Mouse (Mus musculus): ENCODE results near the gene Rbfox3. TPM values are rescaled to one million over a fixed set of nuclear protein-coding genes. Genes with fewer than 3 reads are reported as not detected.

The Rbfox3 gene
- total and polyA plus RNA-seq, 3 experiments = not detected

- TF ChIP-seq ZKSCAN1 (IDR thresholded peaks at IDR 0.05; ENCODE audit: borderline replicate concordance, low read depth, low read length) (no peak), RCOR1 (conservative IDR thresholded peaks at IDR 0.05; ENCODE audit: low read depth, low read length) (no peak), UBTF (IDR thresholded peaks at IDR 0.05; ENCODE audit: low read depth, low read length) (no peak), ZC3H11A (IDR thresholded peaks at IDR 0.05; ENCODE audit: low read depth, low read length) (no peak), MYC (IDR thresholded peaks at IDR 0.05; ENCODE audit: low read depth, low read length) (no peak), NRF1 (IDR thresholded peaks at IDR 0.05; ENCODE audit: low read depth, low read length) (no peak), IRF4 (IDR thresholded peaks at IDR 0.05; ENCODE audit: low read depth, low read length) (no peak), TCF12 (IDR thresholded peaks at IDR 0.05; ENCODE audit: low read depth, low read length) (no peak), USF1 (IDR thresholded peaks at IDR 0.05; ENCODE audit: low read depth, low read length) (no peak), ETS1 (conservative IDR thresholded peaks at IDR 0.05; ENCODE audit: low read depth, low read length) (no peak), ZMIZ1 (IDR thresholded peaks at IDR 0.05; ENCODE audit: low read depth, low read length) (no peak), JUN (IDR thresholded peaks at IDR 0.05; ENCODE audit: insufficient read depth, low read depth, low read length) (no peak), MAFK (IDR thresholded peaks at IDR 0.05; ENCODE audit: insufficient replicate concordance, low read length) (no peak), JUND (conservative IDR thresholded peaks at IDR 0.05; ENCODE audit: low read depth, low read length) (no peak), GABPA (IDR thresholded peaks at IDR 0.05; ENCODE audit: insufficient replicate concordance, low read depth, low read length) (no peak), MAX (IDR thresholded peaks at IDR 0.05; ENCODE audit: low read length) (no peak), CTCF (conservative IDR thresholded peaks at IDR 0.05 in 1 of 2, IDR thresholded peaks at IDR 0.05 in 1 of 2; ENCODE audit: low read depth in 2 of 2, low read length in 2 of 2) (no peak)
- Histone ChIP-seq H3K4me3 (replicated peaks in 1 of 3; ENCODE audit: low read depth in 2 of 3, low read length in 2 of 3, poor library complexity in 1 of 3) (no peak overlapping the region), H3K9ac (ENCODE audit: insufficient read depth, low read depth) (no peak overlapping the region), H3K4me1 (ENCODE audit: control insufficient read depth in 1 of 2, insufficient read depth in 2 of 2) (peaks cover 0 to 16% of the 10 kb centered on the region in 2 experiments; a peak in 2 of 4 replicates), H3K27me3 (replicated peaks) (peaks cover 14% of the 10 kb centered on the region), H3K79me2 (replicated peaks; ENCODE audit: control insufficient read depth, extremely low read depth, insufficient read depth, poor library complexity, severe bottlenecking) (no peaks in the 10 kb centered on the region), H3K27ac (ENCODE audit: insufficient read depth, low read depth) (no peak overlapping the region), H3K9me3 (replicated peaks; ENCODE audit: low read length) (no peaks in the 10 kb centered on the region), H3K4me2 (ENCODE audit: insufficient read depth, low read depth, poor library complexity, severe bottlenecking) (no peak overlapping the region), H3K36me3 (replicated peaks in 1 of 2; ENCODE audit: control insufficient read depth in 1 of 2, insufficient read depth in 1 of 2, low read length in 1 of 2) (peaks cover 37 to 53% of the 10 kb centered on the region in 2 experiments)
- DNase-seq (ENCODE audit: extremely low read depth) = no peak
- in situ Hi-C loops (cut with MboI; ENCODE audit: low pct_ligation_motif_present, low pct_unique_long_range_greater_than_20kb, low sequenced_read_pairs) = loop anchor here (5.0 kb wide), 1 partner anchor 32 kb away; no protein-coding TSS in a partner anchor
- dilution Hi-C loops (cut with MboI; ENCODE audit: extremely low pct_ligation_motif_present, extremely low pct_unique_long_range_greater_than_20kb, low sequenced_read_pairs) = no loop called here
Observed at GRCm38 (mm10) chr11:118479776-118480175, 431.6 kb downstream of the Rbfox3 start.

GRCm38 (mm10) chr11:118476396-118477373 is 434.7 kb downstream of the Rbfox3 start, which contains the start of gene Engase:
Engase (plus strand) TSS chr11:118476829.
- dilution Hi-C loops (cut with MboI; ENCODE audit: extremely low pct_ligation_motif_present, extremely low pct_unique_long_range_greater_than_20kb, low sequenced_read_pairs) (no loop called here), in situ Hi-C loops (cut with MboI; ENCODE audit: low pct_ligation_motif_present, low pct_unique_long_range_greater_than_20kb, low sequenced_read_pairs) (no loop called here)
- Histone ChIP-seq H3K79me2 (replicated peaks; ENCODE audit: control insufficient read depth, extremely low read depth, insufficient read depth, poor library complexity, severe bottlenecking) (no peaks in the 10 kb centered on the region), H3K9me3 (replicated peaks; ENCODE audit: low read length) (no peaks in the 10 kb centered on the region), H3K4me1 (ENCODE audit: control insufficient read depth in 1 of 2, insufficient read depth in 2 of 2) (peaks cover 0 to 11% of the 10 kb centered on the region in 2 experiments; a peak in 2 of 4 replicates), H3K4me2 (ENCODE audit: insufficient read depth, low read depth, poor library complexity, severe bottlenecking) (peak within 1 kb of the TSS; percentile 86), H3K27ac (ENCODE audit: insufficient read depth, low read depth) (no peak within 1 kb of the TSS), H3K36me3 (replicated peaks in 1 of 2; ENCODE audit: control insufficient read depth in 1 of 2, insufficient read depth in 1 of 2, low read length in 1 of 2) (peaks cover 8 to 22% of the 10 kb centered on the region in 2 experiments), H3K4me3 (replicated peaks in 1 of 3; ENCODE audit: low read depth in 2 of 3, low read length in 2 of 3, poor library complexity in 1 of 3) (peak within 1 kb of the TSS; percentile 70 to 93 (median 83)), H3K9ac (ENCODE audit: insufficient read depth, low read depth) (peak within 1 kb of the TSS; percentile 80), H3K27me3 (replicated peaks) (peaks cover 41% of the 10 kb centered on the region)
- peak; percentile 97 for DNase-seq (ENCODE audit: extremely low read depth)
- TF ChIP-seq JUND (conservative IDR thresholded peaks at IDR 0.05; ENCODE audit: low read depth, low read length) (no peak), SMC3 (IDR thresholded peaks at IDR 0.05; ENCODE audit: low read depth, low read length) (no peak), ZC3H11A (IDR thresholded peaks at IDR 0.05; ENCODE audit: low read depth, low read length) (no peak), UBTF (IDR thresholded peaks at IDR 0.05; ENCODE audit: low read depth, low read length) (peak; percentile 83; the same call in 1 of the 2 replicates), JUN (IDR thresholded peaks at IDR 0.05; ENCODE audit: insufficient read depth, low read depth, low read length) (no peak), USF1 (IDR thresholded peaks at IDR 0.05; ENCODE audit: low read depth, low read length) (0 out of 2 replicates have a peak, but pooled peaks have one; percentile 23), MXI1 (IDR thresholded peaks at IDR 0.05; ENCODE audit: low read depth, low read length) (peak; percentile 80), BHLHE40 (IDR thresholded peaks at IDR 0.05; ENCODE audit: low read depth, low read length) (no peak), SIN3A (IDR thresholded peaks at IDR 0.05; ENCODE audit: low read length) (peak; percentile 79), USF2 (conservative IDR thresholded peaks at IDR 0.05; ENCODE audit: low read depth, low read length) (no peak), GABPA (IDR thresholded peaks at IDR 0.05; ENCODE audit: insufficient replicate concordance, low read depth, low read length) (no peak), NELFE (IDR thresholded peaks at IDR 0.05; ENCODE audit: low read depth, low read length) (peak; percentile 85), MAZ (IDR thresholded peaks at IDR 0.05; ENCODE audit: low read depth, low read length) (peak; percentile 42; the same call in 1 of the 2 replicates), MAFK (IDR thresholded peaks at IDR 0.05; ENCODE audit: insufficient replicate concordance, low read length) (no peak), MAX (IDR thresholded peaks at IDR 0.05; ENCODE audit: low read length) (peak; percentile 86; the same call in 1 of the 2 replicates), ZKSCAN1 (IDR thresholded peaks at IDR 0.05; ENCODE audit: borderline replicate concordance, low read depth, low read length) (no peak), KAT2A (IDR thresholded peaks at IDR 0.05; ENCODE audit: insufficient replicate concordance, low read length) (peak; percentile 44; the same call in 1 of the 2 replicates), NRF1 (IDR thresholded peaks at IDR 0.05; ENCODE audit: low read depth, low read length) (peak; percentile 57), TCF12 (IDR thresholded peaks at IDR 0.05; ENCODE audit: low read depth, low read length) (peak; percentile 82), ETS1 (conservative IDR thresholded peaks at IDR 0.05; ENCODE audit: low read depth, low read length) (no peak), POLR2A (IDR thresholded peaks at IDR 0.05; ENCODE audit: low read depth, low read length) (peak; percentile 90), CHD2 (IDR thresholded peaks at IDR 0.05; ENCODE audit: low read length) (peak; percentile 85)

Data from CH12.LX (cell line).